Mouse (Mus musculus) G1E (cell line): ENCODE measurements around the gene Ubap2l.

Experiments used
- CTCF ChIP-seq: IDR thresholded peaks from 2 replicates; pipeline ENCODE4 v1.5.1; 2012; ENCODE audit warnings: low read depth, low read length, inconsistent platforms, mixed read lengths
- GATA1 ChIP-seq: IDR thresholded peaks from 2 replicates; pipeline ENCODE4 v1.6.1; 2012; ENCODE audit warnings: borderline replicate concordance, low read length, inconsistent platforms, mixed read lengths
- TAL1 ChIP-seq: conservative IDR thresholded peaks from 2 replicates; pipeline ENCODE4 v1.6.1; 2012; ENCODE audit warnings: low read depth, low read length, inconsistent platforms, mixed read lengths

- TF ChIP-seq CTCF (peak; percentile 71), TAL1 (no peak), GATA1 (no peak)
Observed at GRCm38 (mm10) chr3:90076921-90077716, 24.7 kb upstream of the Ubap2l start.
